Mouse (Mus musculus) frontal cortex, adult (tissue): Measurements from ENCODE around the gene Cdhr1.
"Not testable (repeated sequence)": the region's sequence is repeated elsewhere in the genome, so short reads cannot be mapped to it uniquely, and the experiment has no call there.

Experiments
- ATAC-seq: cut with Nextera tagmentation; 2 replicates; pipeline ENCODE4 v1.9.2; 2017; ENCODE audit warnings: mild to moderate bottlenecking, moderate library complexity, mixed read lengths; ENCODE audit not compliant: low TSS enrichment

The Cdhr1 gene

DNA sequence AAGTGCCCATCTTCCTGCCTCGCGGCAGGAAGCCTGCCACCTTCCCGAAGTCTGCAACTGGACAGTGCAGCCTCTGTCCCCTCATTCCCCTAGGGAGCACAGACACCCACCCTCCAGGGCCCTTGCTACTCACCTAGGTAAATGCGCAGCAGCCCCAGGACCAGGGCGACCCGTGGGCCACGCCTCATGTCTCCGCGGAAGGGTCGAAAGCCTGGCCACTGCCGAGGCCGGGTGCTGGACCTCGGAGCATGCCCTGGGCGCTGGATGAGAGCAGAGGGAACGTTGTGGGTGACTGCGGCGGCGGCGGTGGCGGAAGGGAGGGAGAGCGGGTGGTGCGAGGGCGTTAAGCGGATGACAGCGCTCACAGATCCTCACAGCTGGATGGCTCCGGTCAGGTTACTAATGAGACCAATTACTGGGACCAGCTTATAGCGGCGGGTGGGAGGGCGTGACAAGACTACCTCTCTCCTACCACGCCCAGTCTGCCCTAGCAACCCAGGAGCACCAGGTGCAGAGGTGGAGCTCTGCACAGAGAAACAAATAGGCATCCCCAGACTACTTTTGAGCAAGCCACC, at the start of gene Cdhr1:
Gene Cdhr1 (minus strand): TSS at position 392 of the 575 bp plus-strand sequence.
- ATAC-seq = peak; percentile 62

DNA sequence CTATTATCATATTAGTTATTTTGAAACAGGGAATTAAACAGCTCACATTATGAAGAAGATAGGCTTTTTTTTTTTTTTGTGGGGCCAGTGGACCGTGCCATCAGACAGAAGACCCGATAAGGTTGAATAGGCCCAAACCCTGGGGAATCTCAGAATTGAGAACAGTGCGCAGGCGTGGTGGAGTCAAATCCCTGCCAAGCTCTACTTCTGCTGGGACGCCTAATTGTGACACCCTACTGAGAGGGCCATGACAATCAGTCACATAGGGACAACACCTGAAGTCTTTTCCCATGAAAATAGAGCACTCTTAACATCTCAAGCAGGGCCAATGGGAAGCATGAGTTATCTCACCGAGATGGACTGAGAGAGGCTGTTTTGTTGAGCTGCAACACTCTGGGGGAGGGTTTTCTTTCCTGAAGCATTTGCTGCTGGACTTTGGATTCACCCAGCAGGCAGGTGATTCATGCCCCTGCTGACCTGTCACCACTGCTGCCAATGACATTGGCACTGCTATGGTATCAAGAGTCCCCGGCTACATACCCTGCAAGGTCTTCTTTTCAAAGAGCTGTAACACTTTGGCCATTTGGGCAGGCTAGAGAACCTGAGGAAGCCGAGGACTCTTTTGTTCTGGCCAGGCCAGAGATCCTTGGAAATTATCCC, 41.0 kb upstream of the Cdhr1 start:
- no peak for ATAC-seq

DNA sequence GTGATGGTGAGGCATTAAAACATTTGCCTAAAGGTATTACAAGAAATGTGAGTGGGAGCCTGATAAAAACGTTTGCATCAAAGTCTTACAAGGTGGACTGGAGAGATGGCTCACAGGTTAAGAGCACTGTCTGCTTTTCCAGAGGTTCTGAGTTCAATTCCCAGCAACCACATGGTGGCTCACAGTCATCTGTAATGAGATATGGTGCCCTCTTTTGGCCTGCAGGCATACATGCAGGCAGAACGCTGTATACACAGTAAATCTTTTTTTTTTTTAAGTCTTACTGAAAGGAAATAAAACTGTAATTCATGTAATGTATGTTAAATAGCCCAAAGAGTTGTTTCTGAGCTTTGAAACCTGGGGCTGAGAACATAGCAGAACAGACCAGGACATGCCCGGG, 39.4 kb upstream of the Cdhr1 start:
- not testable (repeated sequence) for ATAC-seq

DNA sequence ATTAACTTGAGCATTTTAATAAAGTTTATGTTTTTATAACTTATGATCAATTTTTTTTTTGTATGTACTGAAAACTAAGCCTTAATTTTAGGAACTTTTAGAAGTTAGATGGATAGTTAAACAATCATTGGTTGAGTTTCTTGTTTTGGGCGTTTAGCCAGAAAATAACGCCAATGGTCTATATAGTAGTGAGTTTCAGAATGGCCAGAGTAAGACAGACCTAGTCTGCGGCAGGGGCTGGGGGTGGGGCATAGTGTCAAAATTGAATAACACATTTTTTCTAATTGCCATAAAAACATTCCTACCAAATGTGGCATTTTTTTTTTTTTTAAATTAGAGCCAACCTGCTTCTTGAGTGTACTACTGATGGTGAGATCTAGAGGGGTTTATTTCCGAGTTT, 38.0 kb upstream of the Cdhr1 start:
- ATAC-seq = no peak

DNA sequence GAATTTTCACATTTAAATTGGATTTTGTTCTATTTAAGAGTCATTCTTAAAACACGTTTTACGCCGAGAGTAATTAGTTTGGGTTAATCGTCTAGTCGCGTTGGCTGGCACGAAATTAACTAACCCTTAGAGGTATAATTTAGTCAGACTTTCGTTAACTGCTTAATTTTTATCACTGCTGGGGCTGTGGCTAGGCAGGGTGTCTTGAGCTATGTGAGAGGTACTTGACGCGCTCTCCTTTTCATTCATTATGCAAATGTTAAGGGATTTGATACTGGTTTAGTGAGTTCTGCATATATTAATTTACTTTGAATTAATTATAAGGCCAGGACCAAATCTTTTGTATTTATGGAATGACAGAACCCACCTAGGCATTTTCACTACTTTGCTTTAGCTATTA, 37.5 kb upstream of the Cdhr1 start:
- no peak for ATAC-seq

DNA sequence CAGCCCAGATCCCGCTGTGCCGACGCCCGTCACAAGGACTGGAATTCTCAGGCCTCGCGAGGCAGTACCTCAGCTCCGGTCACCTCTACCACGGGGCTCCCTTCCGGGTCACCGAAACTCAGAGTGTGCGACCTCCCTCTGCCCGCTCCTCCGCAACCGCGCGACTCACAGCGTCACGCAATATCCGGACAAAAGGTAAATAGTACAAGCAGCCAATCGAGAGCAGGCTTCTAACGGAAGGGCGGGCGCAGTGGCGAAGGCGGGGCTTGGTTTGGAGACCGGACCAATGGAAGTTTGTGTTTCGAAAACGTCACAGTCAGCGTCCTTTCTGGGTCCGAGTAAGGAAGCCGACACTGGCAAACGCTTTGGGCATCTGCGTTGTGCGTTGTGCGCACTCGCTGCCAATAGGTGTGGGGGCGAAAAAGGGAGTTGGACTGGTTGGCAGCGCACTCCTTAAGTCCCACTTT, 37.0 kb upstream of the Cdhr1 start, which contains the start of gene Ghitm:
Gene Ghitm (minus strand): TSS at position 146 of the 467 bp plus-strand sequence.
- ATAC-seq = peak; percentile 99

DNA sequence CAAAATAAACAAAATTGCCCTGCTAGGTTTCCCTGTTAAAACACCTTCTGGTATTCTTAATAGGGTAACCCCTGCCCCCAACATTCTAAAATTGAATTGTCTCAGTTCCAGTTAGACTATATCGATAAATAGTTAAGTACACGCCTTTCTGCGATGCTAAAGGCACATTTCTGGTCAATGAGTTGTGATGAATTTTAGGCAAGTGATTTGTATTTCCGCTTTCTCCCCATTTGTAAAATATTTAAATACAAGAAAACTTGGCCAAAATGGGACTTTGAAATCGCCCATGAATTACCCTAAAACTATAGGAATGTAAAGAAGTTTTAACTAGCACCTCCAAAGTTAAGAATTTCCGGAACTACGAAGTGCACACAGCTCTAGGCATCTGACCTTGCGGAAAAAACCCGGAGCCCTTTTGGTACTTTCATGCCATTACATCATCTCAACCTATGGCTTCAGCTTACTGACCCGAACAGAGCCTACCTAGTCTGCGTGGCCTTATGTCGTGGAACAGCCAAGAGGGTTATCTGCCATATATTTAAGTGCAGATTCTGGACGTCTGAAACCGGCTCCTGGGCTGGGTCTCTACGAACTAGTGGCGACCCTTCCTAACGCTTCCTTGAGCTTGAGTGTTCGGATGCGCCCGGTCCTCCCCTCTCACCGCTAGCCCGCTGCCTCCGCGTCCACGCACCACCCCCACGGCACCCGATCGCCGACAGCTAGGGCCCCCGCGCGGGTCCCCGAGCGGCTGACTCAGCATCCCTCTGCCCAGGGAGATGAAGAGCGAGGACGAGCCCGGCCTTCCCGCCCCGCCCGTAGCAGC, 36.4 kb upstream of the Cdhr1 start:
- no peak; the same call in 1 of the 2 replicates for ATAC-seq

DNA sequence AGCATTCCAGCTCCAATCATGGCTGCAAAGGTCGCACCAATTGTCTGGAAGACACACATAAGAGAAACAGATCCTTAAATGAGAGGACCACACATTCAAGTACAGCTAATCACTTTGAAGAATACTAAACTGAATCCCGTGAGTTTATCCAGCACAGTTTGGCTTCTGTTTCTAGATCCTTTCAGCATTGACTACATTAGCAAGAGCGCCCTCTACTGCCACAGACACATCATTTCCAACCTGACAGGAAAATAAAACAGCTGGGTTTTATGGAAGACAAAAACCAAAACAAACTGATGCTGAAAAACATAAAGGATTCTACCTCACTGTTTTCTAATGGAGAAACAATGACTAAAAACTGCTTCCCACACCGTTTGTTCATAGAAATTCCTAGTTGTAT, 29.5 kb upstream of the Cdhr1 start:
- ATAC-seq = peak; percentile 86

DNA sequence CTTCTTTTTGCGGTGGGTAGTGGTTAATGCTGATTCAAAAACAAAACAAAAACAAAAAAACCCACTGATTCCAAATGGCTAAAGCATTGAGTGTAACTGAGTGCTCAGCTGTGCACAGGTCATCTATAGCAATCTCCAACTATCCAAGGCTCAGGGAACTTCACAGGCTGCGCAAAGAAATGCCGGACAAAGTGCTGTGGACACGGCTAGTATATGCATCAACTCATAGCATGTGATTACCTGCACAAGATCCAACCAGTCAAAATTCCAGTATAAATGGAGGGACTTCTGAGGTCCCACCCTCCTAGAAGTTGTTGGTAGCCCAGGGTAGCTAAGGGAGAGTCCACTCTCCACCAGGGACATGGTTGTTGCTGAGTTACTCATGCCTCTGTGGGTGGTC, 21.1 kb upstream of the Cdhr1 start:
- no peak for ATAC-seq

DNA sequence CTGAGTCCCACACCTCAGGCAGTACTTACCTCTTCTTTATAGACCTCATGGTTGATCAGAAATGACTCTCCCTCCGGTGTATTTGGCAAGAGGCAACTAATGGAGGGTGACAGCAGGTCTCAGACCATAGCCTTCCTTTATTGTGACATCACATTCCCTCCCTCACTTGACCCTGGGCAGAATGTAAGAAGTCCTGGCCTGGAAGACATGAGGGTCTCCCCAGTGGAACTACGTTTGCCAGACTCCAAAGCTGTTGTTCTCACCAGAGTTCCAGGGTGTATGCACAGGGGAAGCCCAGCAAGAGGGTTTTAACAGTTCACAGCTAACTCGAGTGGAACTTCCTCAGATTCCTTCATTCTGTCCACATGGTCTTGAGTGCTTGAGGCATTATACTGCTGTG, 15.8 kb upstream of the Cdhr1 start, which contains the start of gene 2610528A11Rik:
Gene 2610528A11Rik (minus strand): TSS at position 101 of the 400 bp plus-strand sequence.
- ATAC-seq = no peak

DNA sequence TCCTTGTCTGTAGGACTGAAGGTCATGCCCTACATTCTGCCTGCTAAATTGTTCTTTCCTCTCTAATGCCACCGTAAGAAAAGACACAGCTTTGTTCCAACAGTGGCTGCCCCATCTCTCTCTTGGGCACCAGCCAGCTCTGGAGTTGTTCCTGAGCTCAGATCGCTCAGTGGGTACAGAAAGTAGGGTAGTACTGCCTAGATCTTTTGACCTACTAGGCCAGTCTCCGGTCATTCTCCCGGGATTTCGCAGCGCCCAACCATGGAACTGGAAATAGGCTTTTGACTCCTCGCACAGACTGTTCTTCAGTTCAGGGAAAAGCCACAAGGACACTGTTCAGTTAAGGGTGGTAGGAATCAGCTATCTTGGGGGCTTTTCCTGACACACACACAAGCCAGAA, 14.8 kb upstream of the Cdhr1 start:
- ATAC-seq = no peak

DNA sequence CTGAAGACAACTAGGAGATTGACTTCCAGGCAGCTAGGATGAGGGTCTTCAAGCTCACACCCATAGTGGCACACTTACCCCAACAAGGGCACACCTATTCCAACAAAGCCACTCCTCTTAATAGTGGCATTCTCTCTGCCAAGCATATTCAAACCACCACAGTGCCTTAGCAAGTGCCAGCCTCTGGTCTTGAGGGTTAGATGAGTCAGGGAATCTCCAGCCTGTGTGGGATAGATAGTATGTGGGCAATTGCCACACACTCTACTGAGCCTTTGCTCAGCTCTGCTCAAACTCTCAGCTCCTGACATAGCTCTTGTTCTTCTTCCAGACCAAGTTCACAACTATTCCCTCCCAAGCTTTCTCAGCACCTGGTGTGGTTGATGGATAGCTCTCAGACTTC, 13.2 kb upstream of the Cdhr1 start:
- no peak for ATAC-seq

DNA sequence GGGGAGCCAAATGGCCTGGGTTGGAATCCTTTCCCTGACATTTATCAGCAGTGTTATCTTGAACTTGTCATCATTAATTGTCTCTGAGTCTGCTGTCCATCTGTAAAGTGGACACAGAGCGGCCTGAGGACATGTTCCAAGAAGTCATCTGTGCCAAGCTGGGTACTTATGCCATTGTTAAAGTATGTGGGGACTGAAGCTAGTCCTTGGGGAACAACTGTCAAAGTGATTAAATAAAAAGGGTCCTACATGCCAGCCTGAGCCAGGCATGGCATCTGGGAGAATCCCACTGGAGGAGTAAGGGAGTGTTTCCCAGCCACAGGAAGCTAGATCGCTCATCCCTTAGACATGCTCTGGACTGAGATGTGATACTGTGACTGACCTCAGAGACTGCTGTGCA, 12.3 kb upstream of the Cdhr1 start:
- no peak for ATAC-seq

DNA sequence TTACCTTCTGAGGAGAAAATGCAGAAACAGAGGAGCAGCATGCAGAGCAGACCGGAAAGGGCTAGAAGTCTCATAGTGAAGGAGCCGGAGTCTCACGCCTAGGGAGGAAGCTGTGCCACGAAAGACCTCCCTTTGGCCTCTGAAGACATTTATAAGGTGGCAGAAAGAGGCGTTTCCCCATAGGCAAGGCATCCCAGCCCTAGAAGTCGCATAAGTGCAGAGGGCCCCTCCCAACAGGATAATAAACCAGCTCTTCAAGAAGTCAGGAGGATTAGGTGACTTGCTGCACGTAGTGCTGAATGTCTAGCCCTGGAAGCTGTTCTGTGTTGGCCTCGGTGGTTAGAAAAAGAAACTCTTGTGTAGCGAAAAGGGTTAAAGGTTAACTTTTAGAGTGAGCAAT, 11.8 kb upstream of the Cdhr1 start:
- ATAC-seq = no peak

DNA sequence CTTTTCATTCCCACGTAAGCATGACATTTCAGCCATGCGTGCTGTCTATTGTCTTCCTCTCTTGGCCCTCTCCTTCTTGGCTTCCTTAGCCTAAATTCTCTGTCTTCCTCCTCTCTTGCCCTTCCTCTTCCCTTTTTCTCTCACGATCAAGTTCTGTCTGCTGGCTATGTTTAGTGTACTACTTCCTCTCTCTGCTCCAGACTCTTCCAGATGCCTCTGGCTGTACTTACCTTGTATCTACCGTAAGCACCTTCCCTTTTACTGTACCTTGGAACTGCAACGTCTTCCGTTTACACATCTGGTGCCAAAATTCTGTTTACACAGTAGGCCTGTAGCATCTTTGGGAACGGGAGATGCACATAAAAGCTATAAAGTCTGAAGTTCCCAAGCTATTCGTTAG, 11.3 kb upstream of the Cdhr1 start:
- no peak for ATAC-seq

DNA sequence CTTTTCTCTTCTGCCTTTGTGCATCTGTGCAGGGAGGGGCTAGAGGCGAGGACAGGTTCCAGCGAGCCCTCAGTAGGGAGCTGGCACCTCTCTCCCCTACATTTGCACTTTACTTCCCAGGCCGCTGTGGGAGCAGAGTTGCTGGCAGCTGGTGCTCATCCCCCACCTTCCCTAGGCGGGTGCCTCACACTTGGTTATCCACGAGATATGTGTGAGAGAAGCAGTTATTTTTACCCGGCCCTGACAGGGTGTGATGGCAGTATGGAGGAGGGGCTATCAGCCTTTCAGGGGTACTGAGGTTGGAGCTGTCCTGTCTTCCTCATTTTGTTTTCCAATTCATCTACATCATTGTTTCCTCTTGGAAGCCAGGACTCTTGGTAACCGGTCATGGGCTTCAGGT, 7.7 kb upstream of the Cdhr1 start:
- peak; percentile 72 for ATAC-seq

DNA sequence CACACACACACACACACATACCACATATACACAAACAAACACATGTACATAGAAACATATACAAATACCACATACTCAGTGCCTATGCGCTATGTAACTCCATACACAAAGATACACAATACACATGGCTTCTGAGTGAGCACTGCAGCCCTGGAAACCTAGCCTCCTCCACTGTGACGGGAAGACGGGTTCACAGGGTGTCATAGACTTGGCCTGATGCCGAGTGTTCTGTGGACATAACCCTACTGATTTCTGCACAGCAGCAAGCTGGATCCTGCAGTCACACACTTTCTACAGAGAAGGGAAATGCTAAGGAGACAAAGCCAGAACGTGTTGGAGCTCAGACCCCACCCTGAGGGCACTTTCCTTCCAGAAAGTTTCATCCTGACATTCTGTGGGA, 6.6 kb upstream of the Cdhr1 start:
- no peak for ATAC-seq

DNA sequence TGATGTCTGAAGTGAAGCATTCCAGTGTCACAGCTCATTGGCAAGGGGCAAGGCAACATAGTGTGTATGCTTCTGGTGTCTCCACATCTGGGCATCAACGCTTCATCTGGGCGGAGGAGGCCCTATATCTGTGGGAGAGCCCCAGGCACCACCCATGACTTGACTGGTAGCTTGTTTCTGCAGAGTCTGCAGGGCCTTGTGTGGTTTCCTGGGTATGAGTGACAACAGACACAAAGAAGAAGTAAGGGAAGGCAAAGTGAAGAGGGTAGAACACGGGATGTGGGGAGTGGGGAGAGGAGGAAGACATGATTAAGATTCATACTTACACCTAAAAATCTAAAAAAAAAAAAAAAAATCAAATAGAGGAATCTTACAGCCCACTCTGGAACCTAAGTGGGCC, 4.3 kb upstream of the Cdhr1 start:
- no peak for ATAC-seq

DNA sequence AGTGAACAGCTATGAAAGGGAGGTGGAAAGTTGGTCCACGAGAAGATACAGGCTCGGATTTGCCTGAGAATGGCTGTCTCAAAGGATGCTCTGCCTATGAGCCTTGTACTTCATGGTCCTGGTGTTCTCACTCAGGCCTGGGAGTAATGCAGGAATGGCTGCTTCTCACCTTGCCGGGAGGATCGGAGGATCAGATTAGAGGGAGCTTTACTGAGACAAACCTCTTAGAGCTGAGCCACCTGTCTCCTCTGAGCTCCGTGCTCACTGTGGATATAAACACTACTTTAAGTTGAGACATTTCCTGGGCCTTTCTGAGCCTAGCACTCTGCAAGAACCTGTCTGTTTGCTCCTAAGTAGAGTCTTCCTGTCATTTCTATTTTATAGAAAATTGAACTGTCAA, 3.4 kb upstream of the Cdhr1 start:
- no peak for ATAC-seq

DNA sequence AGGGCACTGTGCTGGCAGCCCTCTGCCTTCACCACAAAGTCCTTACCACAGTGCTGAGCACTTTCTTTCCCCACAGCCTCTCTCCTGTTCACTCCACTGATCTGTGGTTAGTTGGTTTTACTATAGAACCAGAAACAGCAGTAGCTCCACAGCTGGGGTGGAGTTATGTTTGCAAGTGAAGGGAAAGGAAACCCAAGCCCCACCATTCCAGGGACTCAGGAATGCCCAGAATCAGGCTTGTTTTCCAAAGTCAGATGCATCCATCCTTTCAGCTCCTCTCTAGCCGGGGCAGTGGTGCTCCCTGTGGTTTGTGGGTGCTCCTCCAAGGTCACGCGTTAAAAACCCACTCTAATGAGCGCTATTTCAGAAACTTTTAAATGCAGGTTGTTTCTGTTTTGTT, 2.6 kb downstream of the Cdhr1 start:
- ATAC-seq = no peak

DNA sequence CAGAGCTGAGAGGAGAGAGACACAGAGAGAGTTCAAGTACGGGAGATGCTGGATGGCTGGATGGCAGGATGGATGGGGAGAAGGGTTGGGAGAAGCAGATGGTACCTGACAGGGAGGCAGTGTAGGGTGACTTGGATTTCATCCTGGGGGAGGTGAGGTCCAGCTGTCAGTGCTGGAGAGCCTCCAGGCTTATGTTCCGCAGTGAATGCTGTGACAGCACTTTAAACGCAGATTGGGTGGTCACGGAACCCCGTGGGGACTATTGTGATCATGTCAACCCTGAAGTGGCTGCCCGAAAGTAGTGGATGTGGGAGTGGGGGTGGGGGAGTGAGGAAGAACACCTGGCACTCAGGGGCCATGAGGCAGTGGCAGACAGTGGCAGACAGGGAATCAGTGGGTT, 3.7 kb downstream of the Cdhr1 start:
- no peak for ATAC-seq

DNA sequence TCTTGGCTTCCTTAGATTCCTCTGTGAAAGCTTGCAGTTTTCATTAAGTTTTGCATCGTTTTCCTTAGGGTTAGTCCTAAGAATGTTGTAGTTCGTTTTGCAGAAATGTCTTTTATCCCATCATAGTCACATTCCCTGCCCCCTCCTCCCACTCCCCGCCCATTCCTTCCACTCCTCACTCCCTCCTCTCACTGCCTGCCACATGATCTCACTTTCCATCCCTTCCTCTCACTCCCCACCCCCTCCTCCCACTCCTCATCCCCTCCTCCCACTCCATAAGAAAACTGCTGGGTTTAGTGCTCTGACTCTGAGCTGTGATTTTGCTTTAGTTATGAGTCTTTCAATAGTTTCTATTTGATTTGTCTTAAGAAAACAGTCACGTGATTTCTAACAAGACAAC, 14.4 kb downstream of the Cdhr1 start:
- ATAC-seq = no peak

DNA sequence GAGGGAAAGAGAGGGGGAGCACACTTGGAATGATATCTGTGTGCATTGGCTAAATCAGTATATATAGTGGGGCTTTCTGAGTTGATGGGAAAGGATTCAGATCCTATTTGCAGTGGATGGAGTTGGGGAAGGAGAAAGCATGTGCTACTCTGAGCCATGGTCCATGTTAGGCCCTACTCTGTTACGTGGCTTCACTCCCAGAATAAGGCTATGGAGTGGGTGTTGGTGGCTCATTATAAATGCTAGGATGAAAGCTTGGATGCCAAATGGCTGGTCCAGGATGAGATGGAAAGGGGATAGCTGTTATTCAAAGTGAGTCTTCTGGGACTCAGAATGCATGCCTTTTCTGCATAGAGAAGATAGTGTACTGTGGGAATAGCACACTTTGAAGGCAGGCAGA, 17.4 kb downstream of the Cdhr1 start:
- peak; percentile 93 for ATAC-seq
